Mouse (Mus musculus) lung, postnatal 0 days (tissue): ENCODE measurements at regions not wholly inside any gene's neighbourhood (a gene's known extent, or its start where the extent isn't known, plus 50 kb on each side); places are given as distances from the start of the nearest gene placed in this dataset.
"Not testable (repeated sequence)": the region's sequence is repeated elsewhere in the genome, so short reads cannot be mapped to it uniquely, and the experiment has no call there.

Experiments
- ATAC-seq: fragments of 200-750 bp; cut with Nextera tagmentation; 2 replicates; pipeline ENCODE4 v1.8.0; 2017; ENCODE audit warnings: moderate library complexity
- DNase-seq: peaks from one replicate; pipeline ENCODE4 v3.0.0-alpha.2; 2016; ENCODE audit warnings: low spot score
- H3K27ac ChIP-seq: fragments of 300-500 bp; sonication (generic); 2 replicates; pipeline ENCODE4 v1.5.1; 2014; ENCODE audit warnings: antibody characterized with exemption, mild to moderate bottlenecking, low read length, mixed read lengths
- H3K27me3 ChIP-seq: fragments of 300-500 bp; sonication (generic); replicated peaks from 2 replicates; pipeline ENCODE4 v1.6.1; 2014; ENCODE audit warnings: low read length, mixed read lengths; ENCODE audit not compliant: insufficient read depth
- H3K36me3 ChIP-seq: fragments of 300-500 bp; sonication (generic); 2 replicates; pipeline ENCODE4 v1.6.1; 2014; ENCODE audit warnings: low read length, mixed read lengths; ENCODE audit not compliant: insufficient read depth
- H3K4me1 ChIP-seq: fragments of 300-500 bp; sonication (generic); 2 replicates; pipeline ENCODE4 v1.6.1; 2014; ENCODE audit warnings: antibody characterized with exemption, low read depth, low read length, mixed read lengths; ENCODE audit not compliant: insufficient read depth
- H3K4me2 ChIP-seq: fragments of 300-500 bp; sonication (generic); replicated peaks from 2 replicates; pipeline ENCODE4 v1.6.1; 2014; ENCODE audit warnings: low read depth, mild to moderate bottlenecking, low read length, moderate library complexity, mixed read lengths
- H3K4me3 ChIP-seq: fragments of 300-500 bp; sonication (generic); 2 replicates; pipeline ENCODE4 v1.5.1; 2014; ENCODE audit warnings: low read depth, low read length
- H3K9ac ChIP-seq: fragments of 300-500 bp; sonication (generic); replicated peaks from 2 replicates; pipeline ENCODE4 v1.6.1; 2014; ENCODE audit warnings: low read depth, mild to moderate bottlenecking
- H3K9me3 ChIP-seq: fragments of 300-500 bp; sonication (generic); 2 replicates; pipeline ENCODE4 v1.6.1; 2016; ENCODE audit warnings: low read length, mixed read lengths
- CTCF ChIP-seq: IDR thresholded peaks from 2 replicates; pipeline ENCODE4 v1.5.1; 2016; ENCODE audit warnings: antibody characterized with exemption, mild to moderate bottlenecking
- EP300 ChIP-seq: IDR thresholded peaks from 2 replicates; pipeline ENCODE4 v1.6.1; 2016; ENCODE audit warnings: antibody characterized with exemption, mild to moderate bottlenecking, control low read depth
- WGBS: fragments of 180-500 bp; shearing (Covaris S2); extraction: QIAGEN DNeasy Blood & Tissue Kit; methylation state at CpG from one replicate; pipeline ENCODE4 v1.1.7; 2014; 5-methylcytosine and 5-hydroxymethylcytosine counted together

GRCm38 (mm10) chr1:164526748-164527147 is 68.6 kb upstream of the Atp1b1 start:
- ATAC-seq, result no peak
- Histone ChIP-seq H3K4me3 (no peak overlapping the region), H3K9me3 (no peaks in the 10 kb centered on the region), H3K36me3 (no peaks in the 10 kb centered on the region), H3K27me3 (no peaks in the 10 kb centered on the region), H3K4me1 (no peaks in the 10 kb centered on the region), H3K9ac (no peak overlapping the region), H3K4me2 (no peak overlapping the region), H3K27ac (no peak overlapping the region)
- DNase-seq, result no peak
- TF ChIP-seq EP300 (no peak), CTCF (no peak)
- 77% methylated on average over 1 of the region's 1 CpGs for WGBS

GRCm38 (mm10) chr1:164522377-164523150 is 64.4 kb upstream of the Atp1b1 start:
- ATAC-seq (no peak), DNase-seq (no peak)
- Histone ChIP-seq H3K27ac (no peak overlapping the region), H3K9ac (no peak overlapping the region), H3K9me3 (no peaks in the 10 kb centered on the region), H3K4me1 (no peaks in the 10 kb centered on the region), H3K4me2 (no peak overlapping the region), H3K27me3 (no peaks in the 10 kb centered on the region), H3K36me3 (no peaks in the 10 kb centered on the region), H3K4me3 (no peak overlapping the region)
- no peak for TF ChIP-seq EP300
- no peak for TF ChIP-seq CTCF
- 53% methylated on average over 3 of the region's 3 CpGs for WGBS

- H3K36me3 ChIP-seq, result no peaks in the 10 kb centered on the region
- no peaks in the 10 kb centered on the region for H3K4me1 ChIP-seq
- no peak overlapping the region for H3K9ac ChIP-seq
- H3K27me3 ChIP-seq, result no peaks in the 10 kb centered on the region
- TF ChIP-seq CTCF, result no peak
- peak; percentile 66 for TF ChIP-seq EP300
- no peaks in the 10 kb centered on the region for H3K9me3 ChIP-seq
- H3K4me2 ChIP-seq, result no peak overlapping the region
- WGBS, result 55% methylated on average over 6 of the region's 6 CpGs
- ATAC-seq (peak; percentile 92), DNase-seq (peak; percentile 82)
- H3K27ac ChIP-seq, result no peak overlapping the region
- H3K4me3 ChIP-seq, result no peak overlapping the region
Measured at GRCm38 (mm10) chr1:164521371-164522130, 63.4 kb upstream of the Atp1b1 start.

GRCm38 (mm10) chr1:164518866-164519265 is 60.7 kb upstream of the Atp1b1 start:
- DNase-seq, result no peak
- no peak overlapping the region for H3K4me2 ChIP-seq

GRCm38 (mm10) chr1:164518308-164518707 is 60.2 kb upstream of the Atp1b1 start:
- Histone ChIP-seq H3K27me3 (no peaks in the 10 kb centered on the region), H3K4me2 (no peak overlapping the region), H3K36me3 (no peaks in the 10 kb centered on the region), H3K9ac (no peak overlapping the region), H3K4me3 (no peak overlapping the region), H3K27ac (no peak overlapping the region), H3K9me3 (no peaks in the 10 kb centered on the region), H3K4me1 (no peaks in the 10 kb centered on the region)
- no peak for ATAC-seq
- WGBS, result 81% methylated on average over 4 of the region's 4 CpGs
- TF ChIP-seq CTCF (no peak), EP300 (no peak)
- DNase-seq, result no peak

More at GRCm38 (mm10) chr1:164518866-164519265, 60.7 kb upstream of the Atp1b1 start:
- no peaks in the 10 kb centered on the region for H3K36me3 ChIP-seq
- no peak overlapping the region for H3K4me3 ChIP-seq
- no peaks in the 10 kb centered on the region for H3K9me3 ChIP-seq
- H3K27ac ChIP-seq, result no peak overlapping the region
- 94% methylated on average over 3 of the region's 3 CpGs for WGBS
- TF ChIP-seq CTCF, result no peak
- TF ChIP-seq EP300, result no peak
- H3K4me1 ChIP-seq, result no peaks in the 10 kb centered on the region
- ATAC-seq, result no peak
- no peaks in the 10 kb centered on the region for H3K27me3 ChIP-seq
- no peak overlapping the region for H3K9ac ChIP-seq

GRCm38 (mm10) chr1:164517362-164517761 is 59.2 kb upstream of the Atp1b1 start:
- DNase-seq, H3K36me3 ChIP-seq, H3K4me2 ChIP-seq, H3K4me3 ChIP-seq, H3K9me3 ChIP-seq, H3K27me3 ChIP-seq, H3K4me1 ChIP-seq, H3K27ac ChIP-seq, ATAC-seq, H3K9ac ChIP-seq: not testable (repeated sequence)
- WGBS, result 93% methylated on average over 2 of the region's 2 CpGs
